Mouse (Mus musculus): ENCODE measurements at regions not wholly inside any gene's neighbourhood (a gene's known extent, or its start where the extent isn't known, plus 50 kb on each side); places are given as distances from the start of the nearest gene placed in this dataset.
A peak's percentile ranks its signal among the peaks of the same experiment; 100 is the strongest.

DNA sequence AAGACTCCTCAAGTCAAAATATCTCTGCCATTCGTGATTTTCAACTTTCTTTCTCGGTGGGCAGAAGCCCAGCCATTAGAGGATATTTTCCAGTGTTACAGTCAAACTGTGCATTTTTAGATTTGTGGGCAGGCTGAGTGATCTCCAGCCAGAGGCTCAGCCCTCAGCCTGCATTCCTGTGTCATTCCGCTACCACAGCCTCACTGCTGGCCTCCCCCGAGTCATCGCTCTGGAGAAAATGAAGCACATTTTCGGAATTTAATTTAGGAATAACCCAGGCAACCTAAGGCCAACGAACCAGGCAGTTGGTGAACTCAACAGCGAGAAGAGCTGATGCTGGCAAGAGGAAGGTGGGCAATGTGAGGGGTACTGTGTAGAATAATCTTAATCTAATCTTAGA is 80.9 kb upstream of the Nudt7 start:
- DNase-seq (ENCODE audit: low read depth, low spot score) = no peak

DNA sequence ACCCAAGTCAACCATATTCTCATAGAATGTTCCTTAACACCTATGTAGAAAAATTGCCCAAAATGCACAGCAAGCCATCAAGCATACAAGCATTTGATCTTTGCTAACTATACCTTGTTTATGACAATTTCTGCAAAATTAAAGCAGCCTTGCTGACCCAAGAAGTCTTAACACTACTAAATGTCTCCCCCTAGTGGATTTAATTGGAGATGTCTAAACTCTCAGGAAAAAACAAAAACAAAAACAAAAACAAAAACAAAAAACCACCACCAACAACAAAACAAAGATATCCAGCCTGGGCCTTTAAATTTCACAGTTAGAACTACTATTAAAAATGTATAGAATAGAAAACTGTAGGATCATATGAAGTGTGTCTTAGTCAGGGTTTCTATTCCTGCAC is 69.8 kb upstream of the Nudt7 start:
- DNase-seq (ENCODE audit: low read depth, low spot score) = no peak

DNA sequence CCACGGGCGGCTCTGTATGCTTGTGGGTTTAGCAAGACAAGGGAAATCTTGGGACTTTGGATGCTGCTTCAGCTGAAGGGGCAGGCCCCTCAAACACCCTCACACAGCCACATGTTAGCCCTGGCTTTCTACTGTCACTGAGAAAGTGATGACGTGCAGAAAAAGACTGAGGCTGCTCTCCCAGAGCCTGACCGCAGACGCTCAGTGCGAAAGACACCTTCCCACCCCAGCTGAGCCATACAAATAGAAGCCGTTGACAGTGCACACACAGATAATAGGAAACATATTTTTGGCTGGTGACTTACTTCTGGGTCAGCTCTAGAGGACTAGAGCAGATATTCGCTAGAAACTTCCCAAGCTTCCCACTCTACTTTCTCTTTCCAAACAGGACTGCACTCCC is 61.0 kb upstream of the Nudt7 start:
- no peak for DNase-seq (ENCODE audit: low read depth, low spot score)

DNA sequence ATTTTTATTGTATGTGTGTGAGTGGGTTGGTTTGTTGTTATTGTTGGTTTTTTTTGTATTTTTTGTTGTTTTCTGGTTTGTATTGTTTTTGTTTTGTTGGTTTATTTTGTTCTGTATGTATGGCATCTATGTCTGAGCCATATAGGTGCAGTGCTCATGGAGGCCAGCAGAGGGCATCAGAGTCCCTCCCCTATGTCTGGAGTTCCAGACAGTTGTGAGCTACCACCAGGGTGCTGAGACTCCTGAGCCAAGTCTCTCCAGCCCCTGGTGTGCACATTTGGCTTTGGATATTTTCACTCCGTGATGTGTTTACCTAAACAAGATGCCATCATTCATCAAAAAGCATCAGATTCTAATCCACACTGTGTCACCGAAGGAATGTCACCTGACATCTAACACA is 59.2 kb upstream of the Nudt7 start:
- DNase-seq (ENCODE audit: low read depth, low spot score) = no peak

DNA sequence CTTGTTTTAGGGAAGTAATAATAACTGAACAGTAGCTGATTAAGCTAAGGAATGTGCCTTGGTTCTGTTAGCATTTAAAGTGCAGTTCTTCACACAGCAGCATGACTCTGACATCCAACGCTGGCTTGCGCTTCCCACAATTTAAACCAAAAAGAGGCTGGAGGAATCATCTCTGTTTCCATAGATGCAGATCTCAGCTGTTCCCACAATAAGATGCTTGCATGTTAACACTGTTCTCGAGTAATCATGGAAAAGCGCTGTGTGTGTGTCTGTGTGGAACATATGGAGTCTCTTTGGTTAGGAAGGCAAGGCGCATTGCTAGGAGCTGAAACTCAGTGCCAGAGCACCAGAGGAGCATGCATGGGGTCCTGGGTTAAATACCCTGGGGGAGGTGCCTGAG is 56.7 kb upstream of the Nudt7 start:
- DNase-seq (ENCODE audit: low read depth, low spot score) = no peak

DNA sequence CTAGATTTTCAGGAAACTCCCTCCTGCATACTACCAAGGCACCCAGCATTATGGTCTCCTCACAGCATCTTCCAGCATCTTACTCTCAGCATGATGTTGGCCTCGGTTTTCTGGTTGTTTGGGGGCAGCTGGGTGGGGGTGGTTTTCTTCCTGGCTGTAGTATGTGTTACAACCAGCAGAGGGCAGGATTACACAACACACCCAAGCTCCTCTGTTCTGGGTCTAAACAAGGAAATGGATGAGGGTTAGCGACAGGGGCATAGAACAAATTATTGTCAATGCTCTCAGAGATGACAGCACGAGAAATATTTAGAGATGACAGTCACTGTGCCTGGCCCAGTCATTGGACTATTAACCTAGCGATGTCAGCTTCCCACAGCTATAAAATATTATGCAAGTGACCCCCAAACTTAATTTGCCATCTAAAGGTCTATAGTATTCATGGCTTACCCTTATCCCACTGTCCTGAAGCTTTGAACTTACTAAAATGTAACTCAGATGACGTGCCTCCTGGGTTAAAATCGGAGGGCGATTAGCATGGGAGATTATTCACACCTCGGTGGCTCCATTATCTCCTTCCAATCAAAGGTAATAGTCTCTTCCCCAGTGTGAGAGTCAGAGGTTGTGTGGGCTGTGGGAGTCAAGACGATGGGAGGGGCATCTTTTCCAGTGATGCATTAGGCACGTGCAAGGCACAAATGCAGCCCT is 52.2 kb upstream of the Nudt7 start:
- DNase-seq (ENCODE audit: low read depth, low spot score) = peak; percentile 66

DNA sequence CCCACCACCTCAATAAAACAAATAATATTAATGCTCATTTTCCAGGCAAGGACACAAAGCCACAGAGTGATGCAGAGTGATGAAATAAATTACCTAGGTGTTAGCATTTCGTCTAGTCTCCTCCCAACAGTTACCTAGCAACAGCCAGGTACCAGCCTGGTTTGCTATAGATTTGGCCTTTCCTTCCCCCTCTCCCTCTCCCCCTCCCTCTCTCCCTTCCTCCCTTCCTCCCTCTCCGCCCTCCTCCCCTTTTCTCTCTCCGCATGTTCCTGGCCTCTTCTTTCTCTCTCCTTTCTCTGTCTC is 51.6 kb upstream of the Nudt7 start:
- DNase-seq (ENCODE audit: low read depth, low spot score) = no peak
